Mouse (Mus musculus) embryonic facial prominence, embryonic 14.5 days (tissue): ENCODE measurements around the gene Polr3h. TPM values are rescaled to one million over a fixed set of nuclear protein-coding genes. Genes with fewer than 3 reads are reported as not detected.
A peak's percentile ranks its signal among the peaks of the same experiment; 100 is the strongest.

Experiments used
- ATAC-seq: fragments of 200-750 bp; cut with Nextera tagmentation; 2 replicates; pipeline ENCODE4 v1.8.0; 2017; ENCODE audit warnings: low read depth, moderate number of reproducible peaks, moderate TSS enrichment
- DNase-seq: peaks from one replicate; pipeline ENCODE4 v3.0.0-alpha.2; 2015; ENCODE audit warnings: low spot score
- H3K27ac ChIP-seq: fragments of 300-500 bp; sonication (generic); replicated peaks from 2 replicates; pipeline ENCODE4 v1.5.1; 2014; ENCODE audit warnings: low read depth, mild to moderate bottlenecking, low read length, moderate library complexity
- H3K27me3 ChIP-seq: fragments of 300-500 bp; sonication (generic); replicated peaks from 2 replicates; pipeline ENCODE4 v1.6.1; 2014; ENCODE audit warnings: low read length; ENCODE audit not compliant: control insufficient read depth, insufficient read depth
- H3K36me3 ChIP-seq: fragments of 300-500 bp; sonication (generic); 2 replicates; pipeline ENCODE4 v1.6.1; 2014; ENCODE audit warnings: low read length, mixed read lengths; ENCODE audit not compliant: control insufficient read depth, insufficient read depth
- H3K4me1 ChIP-seq: fragments of 300-500 bp; sonication (generic); 2 replicates; pipeline ENCODE4 v1.6.1; 2014; ENCODE audit warnings: antibody characterized with exemption, low read length; ENCODE audit not compliant: control insufficient read depth, insufficient read depth
- H3K4me2 ChIP-seq: fragments of 300-500 bp; sonication (generic); 2 replicates; pipeline ENCODE4 v1.6.1; 2014; ENCODE audit warnings: low read depth, mild to moderate bottlenecking, low read length, moderate library complexity, mixed read lengths
- H3K4me3 ChIP-seq: fragments of 300-500 bp; sonication (generic); 2 replicates; pipeline ENCODE4 v1.5.1; 2014; ENCODE audit warnings: low read depth, mild to moderate bottlenecking, low read length
- H3K9ac ChIP-seq: fragments of 300-500 bp; sonication (generic); 2 replicates; pipeline ENCODE4 v1.6.1; 2014; ENCODE audit warnings: low read depth, mild to moderate bottlenecking, low read length, moderate library complexity, mixed read lengths
- H3K9me3 ChIP-seq: fragments of 300-500 bp; sonication (generic); 2 replicates; pipeline ENCODE4 v1.6.1; 2016; ENCODE audit warnings: low read length; ENCODE audit not compliant: control insufficient read depth
- WGBS: fragments of 180-500 bp; shearing (Covaris S2); extraction: QIAGEN DNeasy Blood & Tissue Kit; methylation state at CpG from one replicate; pipeline ENCODE4 v1.1.7; 2014; 5-methylcytosine and 5-hydroxymethylcytosine counted together
- polyA plus RNA-seq: library from polyadenylated mRNA; unstranded; fragments of >200 nt; fragmentation: Nextera tagmentation; extraction: Ambion mirVana; gene quantifications from 2 replicates; pipeline ENCODE4 v1.2.1, GENCODE M21; 2014

The Polr3h gene
- polyA plus RNA-seq, 1 experiment from 2014 or later, result 70.4 TPM

GRCm38 (mm10) chr15:81940219-81940618, 14.2 kb upstream of the Polr3h start:
- no peak for DNase-seq
- H3K4me1 ChIP-seq, result peaks cover 15% of the 10 kb centered on the region
- no peaks in the 10 kb centered on the region for H3K9me3 ChIP-seq
- no peaks in the 10 kb centered on the region for H3K27me3 ChIP-seq
- H3K36me3 ChIP-seq, result no peaks in the 10 kb centered on the region
- no peak overlapping the region for H3K4me3 ChIP-seq
- no peak for ATAC-seq
- 95% methylated on average over 5 of the region's 5 CpGs for WGBS
- H3K27ac ChIP-seq, result no peak overlapping the region
- H3K9ac ChIP-seq, result no peak overlapping the region
- H3K4me2 ChIP-seq, result no peak overlapping the region

GRCm38 (mm10) chr15:81939774-81940173, 13.7 kb upstream of the Polr3h start:
- no peak for DNase-seq
- Histone ChIP-seq H3K27me3 (no peaks in the 10 kb centered on the region), H3K4me1 (peaks cover 15% of the 10 kb centered on the region), H3K36me3 (no peaks in the 10 kb centered on the region), H3K4me2 (no peak overlapping the region), H3K9me3 (no peaks in the 10 kb centered on the region), H3K27ac (no peak overlapping the region), H3K4me3 (no peak overlapping the region), H3K9ac (no peak overlapping the region)
- ATAC-seq, result no peak
- WGBS, result 89% methylated on average over 4 of the region's 4 CpGs

GRCm38 (mm10) chr15:81939157-81939715, 13.2 kb upstream of the Polr3h start:
- Histone ChIP-seq H3K27ac (no peak overlapping the region), H3K4me3 (no peak overlapping the region), H3K36me3 (no peaks in the 10 kb centered on the region), H3K9me3 (no peaks in the 10 kb centered on the region), H3K4me1 (peaks cover 15% of the 10 kb centered on the region), H3K27me3 (no peaks in the 10 kb centered on the region), H3K4me2 (no peak overlapping the region), H3K9ac (no peak overlapping the region)
- DNase-seq (no peak), ATAC-seq (no peak)
- 87% methylated on average over 10 of the region's 10 CpGs for WGBS

- Histone ChIP-seq H3K9ac (no peak overlapping the region), H3K36me3 (no peaks in the 10 kb centered on the region), H3K4me1 (peaks cover 15% of the 10 kb centered on the region), H3K27ac (no peak overlapping the region), H3K27me3 (no peaks in the 10 kb centered on the region), H3K9me3 (no peaks in the 10 kb centered on the region), H3K4me2 (peak overlapping the region; percentile 79; the same call in 1 of the 2 replicates), H3K4me3 (no peak overlapping the region)
- WGBS, result 41% methylated on average over 2 of the region's 2 CpGs
- ATAC-seq (no peak), DNase-seq (peak; percentile 50)
Measured at GRCm38 (mm10) chr15:81938246-81938645, 12.2 kb upstream of the Polr3h start.

- WGBS, result 9% methylated on average over 15 of the region's 19 CpGs
- Histone ChIP-seq H3K27ac (peak overlapping the region; percentile 22; the same call in 1 of the 2 replicates), H3K9ac (peak overlapping the region; percentile 68), H3K4me3 (peak overlapping the region; percentile 50), H3K27me3 (no peaks in the 10 kb centered on the region), H3K9me3 (no peaks in the 10 kb centered on the region), H3K4me2 (peak overlapping the region; percentile 79), H3K4me1 (peaks cover 15% of the 10 kb centered on the region), H3K36me3 (no peaks in the 10 kb centered on the region)
- ATAC-seq, result peak; percentile 13
- peak; percentile 20 for DNase-seq
Measured at GRCm38 (mm10) chr15:81937098-81937972, 11.3 kb upstream of the Polr3h start.

GRCm38 (mm10) chr15:81936679-81937078, 10.6 kb upstream of the Polr3h start, which contains the start of gene Csdc2:
TSS of gene Csdc2 (plus strand) at chr15:81936759.
- Histone ChIP-seq H3K4me2 (peak within 1 kb of the TSS; percentile 79), H3K36me3 (no peaks in the 10 kb centered on the region), H3K4me3 (peak within 1 kb of the TSS; percentile 50), H3K27me3 (no peaks in the 10 kb centered on the region), H3K9me3 (no peaks in the 10 kb centered on the region), H3K4me1 (peaks cover 15% of the 10 kb centered on the region), H3K27ac (peak within 1 kb of the TSS; percentile 72), H3K9ac (peak within 1 kb of the TSS; percentile 68)
- DNase-seq (peak; percentile 83), ATAC-seq (peak; percentile 83)
- 3% methylated on average over 12 of the region's 12 CpGs for WGBS

GRCm38 (mm10) chr15:81935869-81936637, 10.0 kb upstream of the Polr3h start:
- Histone ChIP-seq H3K9me3 (no peaks in the 10 kb centered on the region), H3K4me3 (peak overlapping the region; percentile 50), H3K36me3 (no peaks in the 10 kb centered on the region), H3K9ac (peak overlapping the region; percentile 68), H3K4me2 (peak overlapping the region; percentile 79), H3K27me3 (no peaks in the 10 kb centered on the region), H3K27ac (peak overlapping the region; percentile 72), H3K4me1 (peaks cover 15% of the 10 kb centered on the region)
- 61% methylated on average over 7 of the region's 7 CpGs for WGBS
- ATAC-seq, result 0 out of 2 replicates have a peak, but pooled peaks have one; percentile 6
- DNase-seq, result peak; percentile 40

GRCm38 (mm10) chr15:81933986-81934385, 7.9 kb upstream of the Polr3h start:
- Histone ChIP-seq H3K36me3 (no peaks in the 10 kb centered on the region), H3K27me3 (no peaks in the 10 kb centered on the region), H3K4me2 (no peak overlapping the region), H3K27ac (no peak overlapping the region), H3K9me3 (no peaks in the 10 kb centered on the region), H3K4me1 (peaks cover 15% of the 10 kb centered on the region), H3K4me3 (no peak overlapping the region), H3K9ac (no peak overlapping the region)
- no peak for DNase-seq
- 85% methylated on average over 1 of the region's 1 CpGs for WGBS
- ATAC-seq, result no peak
